Mouse (Mus musculus) Patski (cell line): ENCODE results near the gene Fam160a1. TPM values are rescaled to one million over a fixed set of nuclear protein-coding genes. Genes with fewer than 3 reads are reported as not detected.

ENCODE experiments used
- ATAC-seq: fragments of 100-300 bp; one replicate; pipeline ENCODE4 v1.8.0; 2021
- CTCF ChIA-PET: fragments of 350-600 bp; sonication (Branson Sonifier 250); formaldehyde crosslinking; loops from one replicate; lab custom pipeline; 2022; ENCODE audit warnings: inconsistent platforms; lab: Charles Lee
- POLR2A ChIA-PET: fragments of 350-600 bp; sonication (Branson Sonifier 250); formaldehyde crosslinking; loops from one replicate; lab custom pipeline; 2022; ENCODE audit warnings: antibody characterized with exemption, inconsistent platforms; lab: Charles Lee
- DNase-seq: peaks from one replicate; pipeline ENCODE4 v3.0.0-alpha.2; 2011; ENCODE audit warnings: low read depth, low spot score
- H3K27me3 ChIP-seq: fragments of 371-371 bp; one replicate; pipeline ENCODE4 v1.5.1; 2021
- CTCF ChIP-seq: fragments of 100-300 bp; IDR thresholded peaks from one replicate; pipeline ENCODE4 v1.5.1; 2021
- in situ Hi-C: fragments of 300-500 bp; cut with MboI; formaldehyde crosslinking; loops from 3 replicates; pipeline ENCODE4 v1.11.1; 2018; ENCODE audit warnings: low pct_unique_long_range_greater_than_20kb, mixed read lengths
- polyA plus RNA-seq: library from polyadenylated mRNA; unstranded; gene quantifications from one replicate; pipeline ENCODE4 v1.2.3, GENCODE M21; 2021

Gene Fam160a1
- polyA plus RNA-seq, 1 experiment from 2014 or later = 22.4 TPM

GRCm38 (mm10) chr3:85853715-85854114, 36.6 kb upstream of the Fam160a1 start:
- CTCF ChIA-PET = no interaction called here

GRCm38 (mm10) chr3:85850079-85850478, 33.0 kb upstream of the Fam160a1 start:
- no peaks in the 10 kb centered on the region for H3K27me3 ChIP-seq
- ChIA-PET CTCF (interaction anchor here (1.3 kb wide), 1 partner anchor 22 kb away, joined by 5 read pairs; no protein-coding TSS in a partner anchor), POLR2A (no interaction called here)
- in situ Hi-C loops = no loop called here
- DNase-seq (no peak), ATAC-seq (no peak)
- TF ChIP-seq CTCF = no peak

More at GRCm38 (mm10) chr3:85853715-85854114, 36.6 kb upstream of the Fam160a1 start:
- H3K27me3 ChIP-seq = no peaks in the 10 kb centered on the region
- POLR2A ChIA-PET = no interaction called here
- ATAC-seq (no peak), DNase-seq (no peak)
- no peak for TF ChIP-seq CTCF
- in situ Hi-C loops = no loop called here

GRCm38 (mm10) chr3:85846316-85846715, 29.2 kb upstream of the Fam160a1 start:
- no peak for ATAC-seq
- ChIA-PET POLR2A (interaction anchor here (0.6 kb wide), 1 partner anchor 36 kb away, joined by 4 read pairs; no protein-coding TSS in a partner anchor), CTCF (interaction anchor here (1.2 to 3.2 kb wide), 6 partner anchors 11 to 39 kb away, joined by 3 to 20 read pairs (median 3); no protein-coding TSS in a partner anchor)

GRCm38 (mm10) chr3:85845341-85845740, 28.2 kb upstream of the Fam160a1 start:
- in situ Hi-C loops = no loop called here
- CTCF ChIA-PET = interaction anchor here (1.2 to 3.2 kb wide), 5 partner anchors 12 to 40 kb away, joined by 3 to 20 read pairs (median 3); no protein-coding TSS in a partner anchor
- no peaks in the 10 kb centered on the region for H3K27me3 ChIP-seq
- POLR2A ChIA-PET = no interaction called here
- DNase-seq (no peak), ATAC-seq (no peak)
- no peak for TF ChIP-seq CTCF

More at GRCm38 (mm10) chr3:85846316-85846715, 29.2 kb upstream of the Fam160a1 start:
- no peak for TF ChIP-seq CTCF
- H3K27me3 ChIP-seq = no peaks in the 10 kb centered on the region
- DNase-seq = peak; percentile 25
- in situ Hi-C loops = no loop called here

- DNase-seq (no peak), ATAC-seq (no peak)
- no peak for TF ChIP-seq CTCF
- ChIA-PET CTCF (interaction anchor here (1.0 to 1.3 kb wide), 2 partner anchors 11 to 76 kb away, joined by 3 to 4 read pairs; no protein-coding TSS in a partner anchor), POLR2A (no interaction called here)
- no peaks in the 10 kb centered on the region for H3K27me3 ChIP-seq
- in situ Hi-C loops = no loop called here
Measured at GRCm38 (mm10) chr3:85842881-85843218, 25.8 kb upstream of the Fam160a1 start.

GRCm38 (mm10) chr3:85842177-85842880, 25.2 kb upstream of the Fam160a1 start:
- DNase-seq (no peak), ATAC-seq (no peak)
- no peak for TF ChIP-seq CTCF
- ChIA-PET CTCF (interaction anchor here (1.0 to 1.3 kb wide), 4 partner anchors 10 to 75 kb away, joined by 3 to 4 read pairs (median 4); no protein-coding TSS in a partner anchor), POLR2A (no interaction called here)
- in situ Hi-C loops = no loop called here
- no peaks in the 10 kb centered on the region for H3K27me3 ChIP-seq

GRCm38 (mm10) chr3:85841454-85842176, 24.5 kb upstream of the Fam160a1 start:
- H3K27me3 ChIP-seq = no peaks in the 10 kb centered on the region
- ATAC-seq (no peak), DNase-seq (no peak)
- no peak for TF ChIP-seq CTCF
- in situ Hi-C loops = no loop called here
- CTCF ChIA-PET = interaction anchor here (1.2 to 1.3 kb wide), 3 partner anchors 17 to 76 kb away, joined by 3 to 4 read pairs (median 3); no protein-coding TSS in a partner anchor
- POLR2A ChIA-PET = no interaction called here

GRCm38 (mm10) chr3:85833627-85834026, 16.5 kb upstream of the Fam160a1 start:
- ChIA-PET POLR2A (interaction anchor here (0.6 to 1.1 kb wide), 2 partner anchors 57 to 823 kb away, joined by 3 to 5 read pairs; no protein-coding TSS in a partner anchor), CTCF (interaction anchor here (0.9 to 1.5 kb wide), 5 partner anchors 12 to 140 kb away, joined by 3 to 5 read pairs (median 3); no protein-coding TSS in a partner anchor)
- peak; percentile 22 for TF ChIP-seq CTCF
- no peak for ATAC-seq
- in situ Hi-C loops = no loop called here
- no peak for DNase-seq
- H3K27me3 ChIP-seq = no peaks in the 10 kb centered on the region

- ATAC-seq = peak; percentile 1
- POLR2A ChIA-PET = interaction anchor here (1.1 kb wide), 1 partner anchor 56 kb away, joined by 3 read pairs; no protein-coding TSS in a partner anchor
- no peaks in the 10 kb centered on the region for H3K27me3 ChIP-seq
Measured at GRCm38 (mm10) chr3:85832490-85833155, 15.5 kb upstream of the Fam160a1 start.

More at GRCm38 (mm10) chr3:85832490-85833155, 15.5 kb upstream of the Fam160a1 start:
- CTCF ChIA-PET = interaction anchor here (1.0 to 1.7 kb wide), 4 partner anchors 8 to 125 kb away, joined by 3 to 4 read pairs (median 3); no protein-coding TSS in a partner anchor
- TF ChIP-seq CTCF = no peak
- no peak for DNase-seq
- in situ Hi-C loops = no loop called here
